Mouse (Mus musculus): ENCODE measurements around the gene Spdye4c. TPM values are rescaled to one million over a fixed set of nuclear protein-coding genes. Genes with fewer than 3 reads are reported as not detected.

Spdye4c gene
- polyA plus RNA-seq, 1 experiment from 2014 or later, result not detected

- no peak overlapping the region for H3K9ac ChIP-seq (ENCODE audit: low read depth, low read length)
- ATAC-seq (ENCODE audit: low FRiP score, low TSS enrichment), result no peak
- H3K9me3 ChIP-seq (ENCODE audit: control insufficient read depth, low read length), result no peaks in the 10 kb centered on the region
- H3K4me1 ChIP-seq (ENCODE audit: control insufficient read depth, insufficient read depth, low read length), result no peaks in the 10 kb centered on the region
- no peak overlapping the region for H3K27ac ChIP-seq (ENCODE audit: low read depth, low read length)
- H3K36me3 ChIP-seq (ENCODE audit: control insufficient read depth, insufficient read depth, low read length), result peaks cover 92% of the 10 kb centered on the region
- H3K4me3 ChIP-seq (ENCODE audit: low read length), result no peak overlapping the region
- 93% methylated on average over 1 of the region's 1 CpGs for WGBS
- no peak overlapping the region for H3K4me2 ChIP-seq (replicated peaks; ENCODE audit: low read depth, low read length)
- H3K27me3 ChIP-seq (ENCODE audit: control insufficient read depth, insufficient read depth, low read length), result no peaks in the 10 kb centered on the region
These were observed 29.6 kb downstream of the Spdye4c start for GRCm38 (mm10) chr2:128620578-128620977.

Other genes with a start within 250 kb of the Spdye4c start
- gene Anapc1, start 96.2 kb downstream of the Spdye4c start, polyA plus RNA-seq (2014; fragmentation: Nextera tagmentation; extraction: Ambion mirVana), result 56.3 and 94.0 TPM in 2 replicates
- 7.3 and 10.3 TPM in 2 replicates for gene Mertk, start 107.7 kb downstream of the Spdye4c start, polyA plus RNA-seq (2014; fragmentation: Nextera tagmentation; extraction: Ambion mirVana)
- gene Tmem87b, start 226.9 kb downstream of the Spdye4c start, polyA plus RNA-seq (2014; fragmentation: Nextera tagmentation; extraction: Ambion mirVana), result 14.8 and 31.8 TPM in 2 replicates